Mouse (Mus musculus) heart, postnatal 0 days (tissue): ENCODE data around the gene Limch1.

Source experiments
- CTCF ChIP-seq: IDR thresholded peaks from 2 replicates; pipeline ENCODE4 v1.5.1; 2016; ENCODE audit warnings: antibody characterized with exemption, control low read depth, low read depth
- EP300 ChIP-seq: IDR thresholded peaks from 2 replicates; pipeline ENCODE4 v1.6.1; 2016; ENCODE audit warnings: antibody characterized with exemption, low read depth

DNA sequence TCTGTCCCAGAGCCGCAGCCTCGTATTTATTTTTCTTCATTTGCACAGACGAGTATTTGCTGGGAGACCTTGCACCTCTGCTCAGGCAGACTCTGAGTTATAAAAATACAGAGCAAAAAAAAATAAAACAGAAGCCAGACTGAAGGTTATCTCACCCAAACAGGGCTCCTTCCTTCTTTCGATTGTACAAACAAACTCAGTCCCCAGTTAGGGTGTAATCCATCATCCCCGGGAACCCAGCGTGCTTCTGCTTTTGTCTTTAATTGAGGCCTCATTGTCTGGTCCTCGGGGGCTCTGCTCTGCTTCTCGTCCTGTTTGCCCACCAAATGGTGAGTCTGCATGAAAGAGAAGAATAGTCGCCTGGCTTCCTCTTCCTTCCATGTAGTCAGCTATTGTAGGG is 54.6 kb downstream of the Limch1 start:
- TF ChIP-seq EP300 (no peak), CTCF (no peak)
